Mouse (Mus musculus) spleen, adult 2 months (tissue): Measurements from ENCODE around the gene Pmm1. TPM values are rescaled to one million over a fixed set of nuclear protein-coding genes. Genes with fewer than 3 reads are reported as not detected.
"Not testable (repeated sequence)": the region's sequence is repeated elsewhere in the genome, so short reads cannot be mapped to it uniquely, and the experiment has no call there.

ENCODE experiments used
- DNase-seq, 2 experiments: peaks; one replicate each; pipeline versions ENCODE4 v3.0.0 to v3.0.0-alpha.2; 2012 to 2021; ENCODE audit warnings: low spot score in 2 of 2, low read depth in 1 of 2
- H3K27ac ChIP-seq: fragments of 200-500 bp; 2 replicates; pipeline ENCODE4 v1.5.1; 2012; ENCODE audit warnings: low read length, inconsistent platforms; ENCODE audit not compliant: insufficient read depth
- H3K27me3 ChIP-seq: fragments of 200-500 bp; 2 replicates; pipeline ENCODE4 v1.6.1; 2012; ENCODE audit warnings: mild to moderate bottlenecking, moderate library complexity, low read length, inconsistent platforms; ENCODE audit not compliant: control insufficient read depth, insufficient read depth
- H3K36me3 ChIP-seq: fragments of 200-500 bp; 2 replicates; pipeline ENCODE4 v1.6.1; 2012; ENCODE audit warnings: mild to moderate bottlenecking, low read length, inconsistent platforms; ENCODE audit not compliant: control insufficient read depth, insufficient read depth
- H3K4me1 ChIP-seq: fragments of 200-500 bp; 2 replicates; pipeline ENCODE4 v1.6.1; 2011; ENCODE audit warnings: inconsistent platforms; ENCODE audit not compliant: control insufficient read depth, insufficient read depth, insufficient read length
- H3K4me3 ChIP-seq: fragments of 200-500 bp; 2 replicates; pipeline ENCODE4 v1.5.1; 2011; ENCODE audit warnings: mild to moderate bottlenecking, inconsistent platforms; ENCODE audit not compliant: insufficient read depth, insufficient read length; ENCODE audit errors: extremely low read depth
- CTCF ChIP-seq: fragments of 200-500 bp; IDR thresholded peaks from 2 replicates; pipeline ENCODE4 v1.5.1; 2011; ENCODE audit warnings: mild to moderate bottlenecking, inconsistent platforms; ENCODE audit not compliant: insufficient read depth, insufficient read length, insufficient replicate concordance; ENCODE audit errors: extremely low read depth
- POLR2A ChIP-seq: fragments of 200-500 bp; IDR thresholded peaks from 2 replicates; pipeline ENCODE4 v1.6.1; 2011; ENCODE audit warnings: low read depth, low read length, inconsistent platforms
- WGBS: fragments of 180-500 bp; shearing (Covaris S2); methylation state at CpG from one replicate; pipeline ENCODE4 v1.1.7; 2018; 5-methylcytosine and 5-hydroxymethylcytosine counted together
- polyA plus RNA-seq: library from polyadenylated mRNA; depleted of rRNA; stranded (reverse); fragments of >200 nt; gene quantifications from 2 replicates; pipeline ENCODE4 v1.2.3, GENCODE M21; 2012

The Pmm1 gene
- polyA plus RNA-seq, 1 experiment = 18.2 TPM

- H3K27ac ChIP-seq = no peak overlapping the region
- H3K36me3 ChIP-seq = peaks cover 18% of the 10 kb centered on the region
- no peaks in the 10 kb centered on the region for H3K4me1 ChIP-seq
- TF ChIP-seq POLR2A (no peak), CTCF (no peak)
- no peak overlapping the region for H3K4me3 ChIP-seq
- no peaks in the 10 kb centered on the region for H3K27me3 ChIP-seq
- no peak for DNase-seq
- WGBS = 84% methylated on average over 5 of the region's 5 CpGs
Measured at GRCm38 (mm10) chr15:81919062-81919461, 41.7 kb downstream of the Pmm1 start.

DNA sequence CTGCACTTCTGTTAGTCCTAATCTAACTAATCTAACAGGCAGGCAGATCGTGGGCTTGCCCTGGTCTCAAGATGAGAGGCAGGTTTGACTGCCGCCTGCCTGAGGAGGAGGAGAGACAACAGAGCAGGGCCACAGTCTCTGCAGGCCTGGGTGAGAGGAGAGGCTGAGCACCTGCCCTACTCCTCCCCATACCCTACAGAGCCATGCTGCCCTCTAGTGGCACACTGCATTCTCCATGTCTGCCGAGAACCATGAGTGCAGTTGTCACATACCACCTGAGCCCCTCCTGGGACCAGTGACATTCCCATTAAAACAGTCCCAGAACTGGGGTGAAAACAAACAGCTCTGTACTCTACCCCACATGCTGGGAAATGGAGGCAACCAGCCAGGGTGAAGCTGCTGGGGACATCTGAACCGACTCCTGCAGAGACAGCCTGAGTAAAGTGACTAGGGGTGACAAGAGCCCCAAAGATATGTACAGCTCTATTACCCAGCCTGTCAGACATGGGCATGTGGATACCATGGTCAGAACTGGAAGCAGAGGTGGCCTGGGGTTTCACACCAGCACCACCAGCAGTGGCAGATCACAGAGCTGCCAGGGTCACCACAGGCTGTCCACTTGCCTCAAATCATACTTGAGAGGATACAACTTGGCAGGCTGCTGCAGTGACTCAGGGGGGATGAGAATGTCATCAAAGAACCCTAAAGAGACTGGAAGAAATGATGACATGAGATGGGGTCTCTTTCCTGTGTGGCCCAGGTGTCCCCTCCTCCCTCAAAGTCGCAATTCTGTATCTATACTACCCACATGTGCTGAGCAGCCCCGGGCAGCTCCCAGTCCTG lies 42.9 kb downstream of the Pmm1 start:
- peak; percentile 45 to 78 for DNase-seq
- Histone ChIP-seq H3K36me3 (peaks cover 30% of the 10 kb centered on the region), H3K27me3 (no peaks in the 10 kb centered on the region), H3K4me1 (no peaks in the 10 kb centered on the region), H3K27ac (no peak overlapping the region), H3K4me3 (no peak overlapping the region)
- WGBS = 68% methylated on average over 6 of the region's 6 CpGs
- peak; percentile 93; the same call in 1 of the 2 replicates for TF ChIP-seq CTCF
- no peak for TF ChIP-seq POLR2A

DNA sequence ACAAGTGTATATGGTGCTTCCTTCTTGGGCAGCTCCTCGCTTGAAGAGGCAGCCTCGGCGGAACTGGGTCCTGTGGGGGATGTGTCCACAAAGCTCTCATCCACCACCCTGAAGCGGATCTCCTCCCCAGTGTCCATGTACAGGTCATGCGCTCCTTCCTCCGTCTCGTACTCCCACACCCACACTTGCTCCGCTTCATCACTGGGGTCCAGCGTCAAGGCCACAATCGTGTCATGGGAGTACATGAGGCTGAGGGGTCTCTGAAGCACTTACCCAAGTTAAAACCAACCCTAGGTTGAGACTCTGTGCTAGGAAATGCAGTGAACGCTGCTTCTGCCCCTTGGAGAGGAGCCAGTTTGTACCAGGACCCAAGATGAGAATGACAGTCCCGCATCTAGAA lies 43.5 kb downstream of the Pmm1 start:
- DNase-seq = no peak
- H3K4me3 ChIP-seq = no peak overlapping the region
- no peaks in the 10 kb centered on the region for H3K4me1 ChIP-seq
- 88% methylated on average over 12 of the region's 12 CpGs for WGBS
- no peak overlapping the region for H3K27ac ChIP-seq
- no peaks in the 10 kb centered on the region for H3K27me3 ChIP-seq
- H3K36me3 ChIP-seq = peaks cover 34% of the 10 kb centered on the region
- no peak for TF ChIP-seq POLR2A
- TF ChIP-seq CTCF = no peak

DNA sequence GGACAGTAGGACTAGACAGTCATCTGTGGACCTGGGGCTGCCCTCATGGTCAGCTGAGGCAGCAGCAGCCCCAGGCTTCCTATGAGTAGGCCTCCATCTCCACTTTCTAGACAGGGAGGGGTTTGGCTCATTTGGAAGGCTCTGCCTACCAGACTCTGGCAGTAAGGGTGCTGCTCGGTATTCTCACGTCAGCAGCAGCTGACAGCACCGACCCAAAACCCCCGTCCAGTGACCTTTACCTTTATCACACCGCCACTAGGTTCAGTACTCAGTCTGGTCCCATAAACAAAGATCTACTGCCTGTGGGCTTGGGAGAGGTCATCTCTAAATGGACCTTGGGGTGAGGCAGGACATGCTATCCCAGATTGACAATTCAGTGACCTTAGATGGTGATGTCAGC lies 45.1 kb downstream of the Pmm1 start:
- peaks cover 39% of the 10 kb centered on the region for H3K36me3 ChIP-seq
- no peaks in the 10 kb centered on the region for H3K4me1 ChIP-seq
- H3K27me3 ChIP-seq = no peaks in the 10 kb centered on the region
- no peak for DNase-seq
- H3K4me3 ChIP-seq = no peak overlapping the region
- no peak overlapping the region for H3K27ac ChIP-seq
- no peak for TF ChIP-seq POLR2A
- TF ChIP-seq CTCF = no peak
- 97% methylated on average over 5 of the region's 5 CpGs for WGBS

DNA sequence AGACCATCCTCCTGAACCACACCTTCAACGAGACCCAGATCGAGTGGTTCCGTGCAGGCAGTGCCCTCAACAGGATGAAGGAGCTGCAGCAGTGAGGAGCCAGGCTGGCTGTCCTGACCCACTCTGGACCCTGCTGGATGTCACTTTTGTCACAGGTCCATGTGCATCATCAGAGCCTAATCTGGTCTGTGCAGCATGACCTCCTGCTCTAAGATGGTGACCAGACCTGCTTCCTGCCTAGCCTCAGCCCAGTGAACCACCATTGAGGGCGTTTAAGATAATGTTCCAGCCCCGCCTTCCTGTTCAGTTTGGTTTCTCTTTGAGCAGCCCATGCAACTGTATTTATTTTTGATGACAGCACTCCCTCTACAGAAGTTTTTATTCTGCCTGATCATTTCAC lies 46.1 kb downstream of the Pmm1 start:
- no peaks in the 10 kb centered on the region for H3K4me1 ChIP-seq
- no peak overlapping the region for H3K4me3 ChIP-seq
- H3K36me3 ChIP-seq = peaks cover 48% of the 10 kb centered on the region
- H3K27ac ChIP-seq = no peak overlapping the region
- 78% methylated on average over 5 of the region's 5 CpGs for WGBS
- DNase-seq = no peak
- no peaks in the 10 kb centered on the region for H3K27me3 ChIP-seq
- TF ChIP-seq CTCF (no peak), POLR2A (no peak)

- no peak for TF ChIP-seq POLR2A
- TF ChIP-seq CTCF = no peak
- no peak overlapping the region for H3K27ac ChIP-seq
- H3K27me3 ChIP-seq = no peaks in the 10 kb centered on the region
- 85% methylated on average over 2 of the region's 2 CpGs for WGBS
- H3K4me3 ChIP-seq = no peak overlapping the region
- no peak for DNase-seq
- H3K4me1 ChIP-seq = no peaks in the 10 kb centered on the region
- peaks cover 48% of the 10 kb centered on the region for H3K36me3 ChIP-seq
Measured at GRCm38 (mm10) chr15:81912498-81912897, 48.2 kb downstream of the Pmm1 start.

DNA sequence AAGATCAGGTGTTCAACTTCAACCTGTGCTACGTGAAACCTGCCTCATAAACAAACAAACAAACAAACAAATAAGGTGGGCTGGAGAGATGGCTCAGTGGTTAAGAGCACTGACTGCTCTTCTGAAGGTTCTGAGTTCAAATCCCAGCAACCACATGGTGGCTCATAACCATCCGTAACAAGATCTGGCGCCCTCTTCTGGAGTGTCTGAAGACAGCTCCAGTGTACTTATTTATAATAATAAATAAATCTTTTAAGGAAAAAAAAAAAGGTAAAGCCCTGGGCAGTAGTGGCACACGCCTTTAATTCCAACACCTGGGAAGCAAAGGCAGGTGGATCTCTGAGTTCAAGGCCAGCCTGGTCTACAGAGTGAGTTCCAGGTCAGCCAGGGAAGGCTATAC lies 52.0 kb downstream of the Pmm1 start:
- not testable (repeated sequence) for DNase-seq
- peaks cover 33% of the 10 kb centered on the region for H3K36me3 ChIP-seq
- WGBS = 86% methylated on average over 4 of the region's 4 CpGs

More for the DNA sequence above, 52.0 kb downstream of the Pmm1 start:
- H3K4me3 ChIP-seq, H3K27me3 ChIP-seq, H3K4me1 ChIP-seq, H3K27ac ChIP-seq: not testable (repeated sequence)
